Mouse (Mus musculus) spleen, adult 12 weeks (tissue): ENCODE results near the gene C8g.

Experiments used
- DNase-seq: peaks from one replicate; pipeline ENCODE4 v3.0.0; 2022; ENCODE audit warnings: low spot score

C8g gene

DNA sequence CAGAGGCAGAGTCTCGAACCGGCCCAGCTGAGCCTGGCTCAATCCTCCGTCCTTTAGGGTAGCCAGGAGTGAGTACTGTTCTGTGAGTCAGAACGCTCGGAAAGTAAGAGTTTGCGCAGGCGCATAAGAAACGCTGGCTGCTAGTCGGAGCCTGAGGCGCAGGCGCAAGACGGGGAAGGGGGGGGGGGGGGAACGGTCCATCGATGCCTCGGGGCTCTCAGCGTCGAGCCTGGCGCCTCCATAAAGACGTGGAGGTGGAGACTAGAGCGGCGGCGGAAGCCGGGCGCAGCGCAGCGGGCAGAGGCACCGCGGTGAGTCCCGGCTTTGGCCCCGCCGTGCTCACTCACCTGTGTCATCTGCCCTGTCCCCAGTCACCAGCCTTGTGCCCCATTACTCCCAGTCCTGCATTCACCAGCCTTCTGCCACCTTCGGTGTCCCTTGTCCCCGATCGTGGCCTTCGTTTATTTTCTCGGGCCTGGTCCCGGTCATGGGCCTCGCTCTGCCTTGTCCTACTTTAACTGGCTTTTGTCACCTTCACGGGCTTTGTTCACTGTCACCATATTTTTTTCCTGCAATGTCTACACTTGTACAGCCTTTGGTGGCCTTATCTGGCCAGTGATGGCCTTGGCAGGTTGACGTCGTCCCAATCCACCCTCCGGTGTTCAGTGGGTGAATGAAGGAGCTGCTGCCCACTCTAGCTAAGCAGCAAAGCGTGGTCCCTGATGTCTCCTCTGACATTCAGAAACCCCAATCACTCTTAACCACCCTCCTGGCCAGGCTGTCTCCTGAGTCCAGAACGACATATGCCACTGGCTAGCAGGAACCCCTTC lies 728 bp downstream of the C8g start, which contains the start of gene Fbxw5:
Gene Fbxw5, plus strand, starts transcription at position 175 of the 830 bp plus-strand sequence.
- DNase-seq = peak; percentile 53

- DNase-seq = no peak
Observed at GRCm38 (mm10) chr2:25500071-25500575, 1.4 kb downstream of the C8g start.

DNA sequence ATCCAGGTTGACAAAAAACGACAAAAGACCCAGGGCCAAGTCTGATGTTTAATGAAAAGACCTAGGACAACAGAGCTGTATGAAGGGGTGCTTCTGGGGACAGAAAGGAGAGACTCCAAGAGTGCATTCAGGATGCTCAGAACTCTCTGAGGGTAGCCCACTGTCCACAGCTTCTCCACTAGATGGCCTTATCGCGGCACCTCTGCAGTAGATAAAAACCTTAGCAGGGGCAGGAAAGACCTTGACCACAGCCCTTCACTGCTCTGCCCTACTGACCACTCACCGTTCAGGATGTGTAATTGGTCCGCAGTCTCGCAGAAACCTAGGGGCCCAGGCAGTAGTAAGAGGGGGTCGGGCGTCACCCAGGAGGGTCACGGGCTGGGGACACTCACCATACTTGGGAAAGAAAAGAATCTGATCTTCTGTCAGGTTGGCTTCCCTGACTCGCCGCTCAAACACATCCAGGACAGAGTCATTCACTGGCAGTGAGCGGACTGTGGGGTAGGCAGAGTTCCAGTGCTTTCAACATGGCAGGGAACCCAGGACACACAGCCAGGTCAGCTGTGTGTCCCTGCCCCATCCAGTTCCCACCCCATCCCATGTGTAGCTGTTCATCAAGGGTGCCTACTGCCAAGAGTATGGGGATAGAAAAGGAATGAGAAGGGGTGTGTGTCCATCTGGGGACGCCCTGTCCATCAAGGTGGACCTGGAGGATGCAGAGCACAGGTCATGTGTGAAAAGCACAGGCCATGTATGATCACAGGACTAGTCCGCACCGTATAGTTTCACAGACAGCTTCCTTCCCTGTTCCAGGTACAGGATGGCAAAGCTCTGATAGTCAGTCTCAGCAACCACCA lies 2.7 kb downstream of the C8g start:
- no peak for DNase-seq

DNA sequence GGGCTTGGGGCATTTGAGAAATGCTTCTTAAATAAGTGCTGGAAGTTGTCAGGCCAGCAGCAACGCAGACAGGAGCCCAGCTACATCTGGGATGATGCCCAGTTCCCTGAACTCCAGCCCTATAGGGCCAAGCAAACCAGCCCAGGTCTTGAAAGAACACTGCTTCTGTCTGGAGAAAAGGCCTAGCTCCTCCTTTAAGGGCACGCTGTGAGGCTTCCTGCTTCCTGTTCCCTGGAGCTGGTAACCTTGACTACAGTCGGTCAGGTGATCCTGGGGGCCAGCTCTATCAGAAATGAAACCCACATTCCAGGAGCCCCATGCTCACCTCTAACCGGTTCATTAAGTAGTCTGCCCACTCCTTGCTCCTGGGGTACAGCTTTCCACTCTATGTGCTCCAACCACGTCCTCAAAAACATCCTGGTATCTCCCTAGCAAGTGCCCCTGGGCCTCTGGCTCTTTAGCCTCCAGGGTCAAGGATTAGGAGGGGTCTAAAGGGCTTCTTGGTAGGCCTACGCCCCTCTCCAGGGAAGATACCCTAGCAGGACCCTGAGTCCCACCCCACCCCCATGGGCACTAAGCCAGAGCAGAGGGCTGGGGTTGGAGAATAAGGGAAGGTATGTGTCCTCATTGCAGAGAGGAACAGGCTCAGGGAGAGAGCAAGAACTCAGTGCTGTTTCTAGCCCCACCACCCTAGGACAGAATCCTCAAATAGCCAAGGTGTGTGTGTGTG lies 3.5 kb downstream of the C8g start:
- DNase-seq = no peak

GRCm38 (mm10) chr2:25496462-25496861 lies 5.1 kb downstream of the C8g start:
- no peak for DNase-seq

- DNase-seq = no peak
Observed at GRCm38 (mm10) chr2:25493476-25493961, 8.0 kb downstream of the C8g start, which contains the start of gene Lcn12. TSS of gene Lcn12 (minus strand) at chr2:25493911.

DNA sequence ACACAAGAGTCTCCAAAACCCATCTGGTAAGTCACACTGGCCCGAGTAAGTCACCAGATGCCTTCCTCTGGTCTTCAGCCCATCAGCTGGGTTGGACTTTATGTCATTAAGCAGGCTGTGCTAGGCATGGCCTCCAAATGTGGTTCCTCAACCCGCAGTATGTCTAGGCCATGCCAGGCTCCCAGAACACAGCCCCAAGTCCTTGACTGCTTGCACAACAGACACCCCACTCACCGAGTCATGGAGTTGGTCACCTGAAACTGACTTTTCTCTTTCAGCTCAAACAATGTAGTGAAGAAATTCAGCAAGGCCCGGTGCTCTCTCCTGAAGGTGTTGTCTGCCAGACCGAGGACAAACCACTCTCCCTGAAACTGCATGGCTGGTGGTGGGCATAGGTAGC lies 8.5 kb downstream of the C8g start:
- DNase-seq = no peak

DNA sequence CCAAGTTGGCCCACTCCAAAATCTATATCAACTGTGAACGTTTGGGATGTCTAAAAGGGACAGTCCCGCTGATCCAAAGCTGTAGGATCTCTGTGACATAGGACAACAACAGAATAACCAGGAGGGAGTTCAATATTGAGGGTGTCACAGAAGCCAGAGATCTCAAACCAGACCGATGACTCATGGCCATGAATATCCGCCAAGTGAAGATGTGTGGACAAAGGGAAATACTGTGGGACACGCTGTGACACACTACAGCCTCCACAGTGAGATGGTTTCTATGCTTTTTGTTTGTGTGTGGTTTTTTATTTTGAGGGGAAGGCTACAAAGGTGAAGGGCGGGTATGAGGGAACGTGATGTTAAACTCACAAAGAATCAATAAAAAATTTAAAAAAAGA lies 12.8 kb downstream of the C8g start:
- DNase-seq = no peak

- DNase-seq = no peak
Observed at GRCm38 (mm10) chr2:25487965-25488670, 13.4 kb downstream of the C8g start.

- DNase-seq = no peak
Observed at GRCm38 (mm10) chr2:25484901-25485647, 16.4 kb downstream of the C8g start.

DNA sequence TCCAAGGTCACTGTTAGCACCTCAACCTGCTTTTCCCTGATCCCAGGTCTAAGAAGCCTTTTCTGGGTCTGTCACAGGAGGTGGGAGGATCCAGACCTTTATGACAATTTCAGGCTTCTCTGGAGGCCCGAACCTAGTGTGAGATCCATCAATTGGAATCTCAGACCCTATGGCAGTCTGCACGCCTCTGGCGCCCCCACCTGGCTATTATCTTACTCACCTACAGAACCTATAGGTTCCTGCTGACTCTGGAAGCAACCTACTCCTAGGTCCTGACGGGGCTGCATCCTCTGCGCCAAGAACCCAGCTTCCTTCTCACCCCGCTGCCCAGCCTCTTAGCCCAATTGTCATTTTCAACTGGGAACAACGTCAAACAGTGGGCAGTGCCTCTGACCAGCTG lies 18.6 kb downstream of the C8g start:
- peak; percentile 50 for DNase-seq

- DNase-seq = no peak
Observed at GRCm38 (mm10) chr2:25480541-25480940, 21.0 kb downstream of the C8g start.

- no peak for DNase-seq
Observed at GRCm38 (mm10) chr2:25479551-25480311, 21.8 kb downstream of the C8g start.

DNA sequence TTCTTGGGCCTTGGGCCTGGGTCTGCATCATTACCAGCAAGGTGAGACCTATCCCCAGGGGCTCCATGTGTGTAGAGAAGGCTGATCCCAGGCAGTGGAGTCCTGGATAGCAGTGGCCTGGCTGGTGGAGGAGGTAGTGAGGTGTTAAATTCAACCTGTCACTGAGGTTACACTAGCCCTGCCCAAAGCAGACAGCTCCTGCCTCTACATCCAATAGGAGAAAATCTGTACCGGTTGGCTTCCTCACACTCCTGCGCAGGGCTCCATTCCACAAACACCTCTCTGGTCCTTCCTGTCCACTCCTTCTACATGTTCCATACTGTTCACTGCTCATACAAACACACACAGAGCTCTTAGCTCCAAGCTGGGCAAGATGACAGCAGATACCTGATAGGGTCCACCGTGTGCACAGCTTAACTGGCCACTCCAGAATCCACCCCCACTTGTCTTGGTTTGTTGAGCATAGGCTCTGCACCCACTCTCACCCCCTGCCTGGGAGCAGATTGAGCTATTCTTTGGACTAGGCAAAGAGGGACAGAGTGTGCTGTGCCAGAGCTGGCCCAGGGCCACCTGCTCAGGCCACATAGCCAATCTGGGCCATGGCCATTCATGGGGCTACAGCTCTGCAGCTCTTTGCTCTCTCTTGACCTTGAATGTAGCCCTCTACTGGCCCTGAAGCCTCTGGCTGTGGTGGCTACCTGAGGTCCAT lies 23.4 kb downstream of the C8g start:
- no peak for DNase-seq

- DNase-seq = no peak
Observed at GRCm38 (mm10) chr2:25477541-25477940, 24.0 kb downstream of the C8g start.

- no peak for DNase-seq
Observed at GRCm38 (mm10) chr2:25472550-25472949, 29.0 kb downstream of the C8g start.

DNA sequence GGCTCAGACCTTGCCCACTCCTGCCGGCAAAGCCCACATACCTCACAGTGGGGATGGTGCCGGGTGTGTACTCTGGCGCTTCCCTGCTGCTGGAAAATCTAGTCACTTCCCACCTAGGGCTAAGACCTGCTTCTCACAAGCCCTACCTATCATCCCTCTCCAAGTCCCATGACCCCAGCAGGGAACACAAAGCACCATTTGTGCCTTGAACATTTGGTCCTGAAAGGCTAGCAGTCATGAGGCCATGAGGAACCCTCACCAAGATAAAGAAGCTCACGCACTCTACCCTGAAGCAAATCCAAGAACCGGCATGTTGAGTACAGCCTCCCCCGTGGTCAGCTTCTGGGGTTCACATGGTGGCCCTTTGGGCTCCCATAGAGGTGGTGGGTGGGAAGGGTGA lies 31.6 kb downstream of the C8g start, which contains the start of gene Ptgds:
Gene Ptgds, minus strand, starts transcription at position 78 of the 400 bp plus-strand sequence.
- no peak for DNase-seq

DNA sequence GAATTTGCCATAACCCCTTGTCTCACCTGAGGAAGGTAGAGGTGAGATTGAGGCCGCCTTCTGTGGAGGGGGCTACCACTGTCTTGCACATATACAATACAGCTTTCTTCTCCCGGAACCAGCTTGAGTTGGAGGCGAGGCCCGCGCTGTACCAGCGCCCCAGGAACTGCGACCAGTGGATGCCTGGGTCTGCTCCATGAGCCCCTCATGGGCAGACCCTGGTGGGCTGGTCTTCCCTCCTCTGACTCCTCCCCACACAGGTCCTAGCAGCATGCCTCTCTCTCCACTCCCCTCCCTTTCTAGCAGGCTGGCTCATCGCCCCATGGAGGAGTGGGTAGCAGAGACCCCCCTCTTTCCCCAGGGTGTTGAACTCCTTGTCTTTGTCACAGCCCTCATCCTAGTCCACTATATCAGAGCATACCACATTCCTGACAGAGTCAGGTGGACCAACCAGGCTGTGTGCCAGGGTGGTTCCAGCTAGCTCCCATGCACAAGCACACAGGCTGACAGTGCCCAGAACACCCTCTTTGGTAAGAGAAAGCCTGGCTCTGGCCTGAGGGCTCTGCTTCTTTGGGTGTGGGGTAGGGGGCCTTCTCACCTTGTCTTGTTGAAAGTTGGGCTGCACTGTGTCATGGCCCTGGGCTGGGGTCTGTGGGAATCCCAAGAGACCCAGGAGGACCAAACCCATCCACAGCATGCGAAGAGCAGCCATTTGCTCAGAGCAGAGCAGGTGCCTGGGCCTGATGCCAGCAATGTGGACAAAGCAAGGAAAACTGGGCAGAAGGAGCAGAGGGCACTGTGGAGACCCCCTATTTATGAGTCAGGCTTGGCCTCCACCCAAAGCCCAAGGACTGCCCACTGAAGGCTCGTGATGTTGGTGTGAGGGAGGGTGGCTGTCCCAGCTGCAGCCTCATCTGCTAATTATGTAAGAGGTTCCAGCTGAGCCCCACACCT lies 32.3 kb downstream of the C8g start:
- no peak for DNase-seq
